Mouse (Mus musculus) ES-E14 (cell line): Measurements from ENCODE around the gene Ipo13. TPM values are rescaled to one million over a fixed set of nuclear protein-coding genes. Genes with fewer than 3 reads are reported as not detected.

Experiments used
- DNase-seq: peaks from one replicate; pipeline ENCODE4 v3.0.0-alpha.2; 2013; ENCODE audit warnings: low read depth, low spot score
- H3K27ac ChIP-seq: 2 replicates; pipeline ENCODE4 v1.5.1; 2012; ENCODE audit warnings: low read depth, mild to moderate bottlenecking, low read length, moderate library complexity, mixed read lengths; ENCODE audit not compliant: poor library complexity, insufficient read depth, severe bottlenecking
- H3K36me3 ChIP-seq: 2 replicates; pipeline ENCODE4 v1.6.1; 2012; ENCODE audit warnings: mild to moderate bottlenecking, low read length, moderate library complexity, mixed read lengths; ENCODE audit not compliant: control insufficient read depth, poor library complexity, insufficient read depth, severe bottlenecking
- H3K4me1 ChIP-seq, 2 experiments: fragments of 150-350 bp in 1 of 2; sonication (generic) in 1 of 2; 2 replicates each; pipeline ENCODE4 v1.6.1; 2012; ENCODE audit warnings: low read length in 2 of 2, mild to moderate bottlenecking in 1 of 2, mixed read lengths in 1 of 2; ENCODE audit not compliant: control insufficient read depth in 2 of 2, insufficient read depth in 2 of 2, poor library complexity in 1 of 2
- H3K4me3 ChIP-seq, 2 experiments: fragments of 150-350 bp in 1 of 2; sonication (generic) in 1 of 2; 2 replicates each; pipeline ENCODE4 v1.5.1; 2012; ENCODE audit warnings: low read length in 2 of 2, low read depth in 1 of 2, mild to moderate bottlenecking in 1 of 2, mixed read lengths in 1 of 2; ENCODE audit not compliant: insufficient read depth in 1 of 2, poor library complexity in 1 of 2, severe bottlenecking in 1 of 2
- H3K9ac ChIP-seq: 2 replicates; pipeline ENCODE4 v1.6.1; 2012; ENCODE audit warnings: low read depth, mild to moderate bottlenecking, low read length, mixed read lengths; ENCODE audit not compliant: poor library complexity, insufficient read depth, severe bottlenecking
- H3K9me3 ChIP-seq: fragments of 150-350 bp; sonication (generic); 2 replicates; pipeline ENCODE4 v1.6.1; 2012; ENCODE audit warnings: low read depth, mild to moderate bottlenecking, low read length; ENCODE audit not compliant: control insufficient read depth, insufficient read depth
- CHD2 ChIP-seq: IDR thresholded peaks from 2 replicates; pipeline ENCODE4 v1.6.1; 2014; ENCODE audit warnings: mild to moderate bottlenecking, low read depth, low read length, inconsistent platforms
- HCFC1 ChIP-seq: IDR thresholded peaks from 2 replicates; pipeline ENCODE4 v1.6.1; 2012; ENCODE audit warnings: low read length, inconsistent platforms, borderline replicate concordance; ENCODE audit not compliant: insufficient read depth
- MAFK ChIP-seq: IDR thresholded peaks from 2 replicates; pipeline ENCODE4 v1.6.1; 2014; ENCODE audit warnings: mild to moderate bottlenecking, low read depth, low read length, inconsistent platforms; ENCODE audit not compliant: insufficient read depth
- ZC3H11A ChIP-seq: IDR thresholded peaks from 2 replicates; pipeline ENCODE4 v1.6.1; 2012; ENCODE audit warnings: low read depth, mild to moderate bottlenecking, inconsistent platforms, low read length, borderline replicate concordance
- ZNF384 ChIP-seq: IDR thresholded peaks from 2 replicates; pipeline ENCODE4 v1.6.1; 2012; ENCODE audit warnings: low read depth, low read length, inconsistent platforms
- in situ Hi-C, 2 experiments: fragments of 600-800 bp; cut with MboI; formaldehyde crosslinking; loops; one replicate each; pipeline ENCODE4 v1.15.1; 2025; ENCODE audit warnings: low sequenced_read_pairs in 2 of 2, inconsistent platforms in 1 of 2; ENCODE audit not compliant: unreplicated experiment in 2 of 2
- total RNA-seq: library from RNA; depleted of rRNA; stranded (reverse); fragments of 300-350 nt; gene quantifications from 2 replicates; pipeline ENCODE4 v1.2.3, GENCODE M21; 2012

Ipo13 gene
- total RNA-seq, 1 experiment: 50.2 TPM

DNA sequence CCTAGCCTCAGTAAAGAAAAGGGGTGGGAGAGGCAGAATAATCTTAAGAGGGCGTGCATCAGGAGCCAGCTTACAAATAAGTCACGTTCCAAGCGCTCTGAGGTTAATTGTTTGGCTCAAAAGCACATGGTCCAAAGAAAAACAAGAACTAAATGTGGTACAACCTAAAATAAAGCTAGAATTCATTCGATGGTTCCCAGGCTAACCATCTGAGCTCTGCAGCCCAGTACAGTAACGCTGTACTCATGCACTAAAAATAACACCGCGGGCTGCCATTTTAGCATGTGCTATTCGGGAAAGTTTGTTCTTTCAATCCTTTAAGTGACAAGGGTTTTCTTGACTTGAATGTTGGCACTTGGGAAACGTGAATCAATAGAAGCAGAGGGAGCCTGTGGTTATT lies 54.2 kb downstream of the Ipo13 start:
- in situ Hi-C loops: no loop called here
- TF ChIP-seq HCFC1 (no peak), CHD2 (no peak), ZC3H11A (no peak), MAFK (no peak), ZNF384 (no peak)
- H3K4me1 ChIP-seq: no peaks in the 10 kb centered on the region; a peak in 1 of 4 replicates

DNA sequence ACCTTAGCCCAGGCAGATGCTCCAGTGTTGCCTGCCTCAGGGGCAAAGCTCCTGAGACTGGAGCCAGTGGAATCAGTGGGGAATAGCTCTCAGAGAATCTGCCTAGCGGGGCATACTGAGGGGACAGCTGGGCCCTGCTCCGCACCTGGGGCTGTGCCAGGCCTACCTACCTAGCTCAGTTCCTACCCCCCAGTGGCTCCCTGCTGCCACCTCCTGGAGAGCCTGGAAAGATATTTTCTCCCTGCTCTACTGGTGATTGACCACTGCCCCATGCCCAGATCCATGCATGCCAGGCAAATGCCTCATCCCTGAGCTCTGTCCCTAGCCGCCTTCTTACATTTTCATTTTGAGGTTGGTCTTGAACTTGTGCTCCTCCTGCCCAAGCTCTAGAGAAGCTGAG lies 56.0 kb downstream of the Ipo13 start:
- no peak for DNase-seq
- no peak overlapping the region for H3K9ac ChIP-seq
- in situ Hi-C loops: no loop called here

More for the DNA sequence above, 54.2 kb downstream of the Ipo13 start:
- no peak overlapping the region for H3K27ac ChIP-seq
- no peak overlapping the region for H3K9ac ChIP-seq
- H3K36me3 ChIP-seq: peaks cover 17% of the 10 kb centered on the region; the same call in 1 of the 2 replicates
- no peak overlapping the region for H3K4me3 ChIP-seq
- DNase-seq: no peak
- no peaks in the 10 kb centered on the region for H3K9me3 ChIP-seq

DNA sequence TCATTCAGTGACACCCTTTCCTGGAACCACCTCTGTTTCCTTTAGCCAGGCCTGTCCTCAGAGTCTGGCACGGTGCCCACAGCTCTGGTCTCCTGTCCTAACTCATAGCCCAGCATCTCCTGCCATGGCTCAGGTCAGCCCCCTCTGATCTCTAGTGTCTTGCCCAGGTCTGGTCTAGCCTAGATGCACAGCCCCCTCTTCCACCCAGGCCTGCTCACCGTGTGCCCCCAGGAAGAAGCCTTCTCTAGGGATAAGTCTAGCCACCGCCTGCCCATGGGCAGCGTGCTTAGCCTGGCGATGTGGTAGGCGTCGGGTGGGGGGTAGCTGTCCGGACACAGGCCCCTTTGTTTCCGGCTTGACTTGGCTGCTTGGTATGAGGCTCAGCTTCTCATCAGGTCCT lies 59.7 kb downstream of the Ipo13 start:
- Histone ChIP-seq H3K4me1 (no peaks in the 10 kb centered on the region), H3K4me3 (no peak overlapping the region), H3K27ac (no peak overlapping the region), H3K9ac (no peak overlapping the region), H3K9me3 (no peaks in the 10 kb centered on the region), H3K36me3 (peaks cover 10% of the 10 kb centered on the region; the same call in 1 of the 2 replicates)
- TF ChIP-seq ZNF384: no peak
- TF ChIP-seq HCFC1: no peak
- no peak for TF ChIP-seq MAFK
- no peak for TF ChIP-seq CHD2
- TF ChIP-seq ZC3H11A: no peak
- in situ Hi-C loops: no loop called here
- DNase-seq: no peak

More for the DNA sequence above, 56.0 kb downstream of the Ipo13 start:
- Histone ChIP-seq H3K4me3 (no peak overlapping the region), H3K4me1 (no peaks in the 10 kb centered on the region; a peak in 1 of 4 replicates), H3K9me3 (no peaks in the 10 kb centered on the region), H3K36me3 (peaks cover 12% of the 10 kb centered on the region; the same call in 1 of the 2 replicates), H3K27ac (no peak overlapping the region)
- TF ChIP-seq CHD2 (no peak), HCFC1 (no peak), MAFK (no peak), ZC3H11A (no peak)

DNA sequence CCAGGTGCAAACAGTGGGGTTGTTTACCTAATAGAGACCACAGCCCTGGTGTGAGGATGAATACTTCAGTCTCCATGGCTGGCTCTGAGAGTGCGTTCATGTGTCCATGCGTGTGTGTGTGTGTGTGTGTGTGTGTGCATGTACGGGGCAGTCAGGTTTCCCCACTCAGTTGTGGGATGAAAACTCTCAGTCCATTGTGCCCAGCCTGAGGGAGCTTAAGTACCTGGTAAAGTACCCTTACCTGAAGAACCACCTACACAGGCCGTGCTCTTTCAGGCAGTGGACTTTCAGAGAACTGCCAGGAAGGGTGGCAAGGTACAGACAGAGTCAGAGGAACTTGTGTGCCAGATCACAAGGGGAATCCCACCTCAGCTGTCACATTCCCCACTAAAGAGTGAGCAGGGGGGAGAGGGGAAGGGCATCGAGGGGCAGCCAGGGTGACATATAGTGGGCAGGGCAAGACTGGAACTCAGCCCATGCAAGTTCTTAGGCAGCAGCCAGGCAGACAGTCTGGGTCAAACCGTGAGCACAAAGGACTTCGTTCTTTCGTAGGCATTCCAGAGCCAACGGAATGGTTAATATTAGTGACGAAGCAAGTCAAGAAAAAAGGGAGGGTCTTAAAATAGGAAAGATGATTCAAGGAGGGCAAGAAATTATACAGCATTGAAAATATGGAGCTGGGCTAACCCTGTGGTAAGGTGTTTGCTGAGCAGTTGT lies 62.5 kb downstream of the Ipo13 start:
- no peak overlapping the region for H3K27ac ChIP-seq
- in situ Hi-C loops: no loop called here
- H3K9ac ChIP-seq: no peak overlapping the region
- no peak for DNase-seq
- H3K36me3 ChIP-seq: peaks cover 9% of the 10 kb centered on the region; the same call in 1 of the 2 replicates
- H3K4me1 ChIP-seq: no peaks in the 10 kb centered on the region
- TF ChIP-seq ZNF384: no peak
- no peak for TF ChIP-seq HCFC1
- TF ChIP-seq MAFK: no peak
- no peak for TF ChIP-seq ZC3H11A
- no peak for TF ChIP-seq CHD2
- H3K4me3 ChIP-seq: no peak overlapping the region
- no peaks in the 10 kb centered on the region for H3K9me3 ChIP-seq
